Mouse (Mus musculus) neural tube, embryonic 15.5 days (tissue): Measurements from ENCODE around the gene Sec14l1. TPM values are rescaled to one million over a fixed set of nuclear protein-coding genes. Genes with fewer than 3 reads are reported as not detected.
A peak's percentile ranks its signal among the peaks of the same experiment; 100 is the strongest.

Experiments used
- ATAC-seq: fragments of 200-750 bp; cut with Nextera tagmentation; 2 replicates; pipeline ENCODE4 v1.8.0; 2017; ENCODE audit warnings: mild to moderate bottlenecking, moderate TSS enrichment, moderate library complexity; ENCODE audit not compliant: low FRiP score
- H3K27ac ChIP-seq: fragments of 300-500 bp; sonication (generic); replicated peaks from 2 replicates; pipeline ENCODE4 v1.5.1; 2015; ENCODE audit warnings: mild to moderate bottlenecking, inconsistent platforms
- H3K27me3 ChIP-seq: fragments of 300-500 bp; sonication (generic); replicated peaks from 2 replicates; pipeline ENCODE4 v1.6.1; 2015; ENCODE audit warnings: inconsistent platforms
- H3K36me3 ChIP-seq: fragments of 300-500 bp; sonication (generic); 2 replicates; pipeline ENCODE4 v1.6.1; 2015; ENCODE audit warnings: inconsistent platforms
- H3K4me1 ChIP-seq: fragments of 300-500 bp; sonication (generic); 2 replicates; pipeline ENCODE4 v1.6.1; 2015; ENCODE audit warnings: inconsistent platforms
- H3K4me2 ChIP-seq: fragments of 300-500 bp; sonication (generic); 2 replicates; pipeline ENCODE4 v1.6.1; 2015; ENCODE audit warnings: inconsistent platforms, mild to moderate bottlenecking, moderate library complexity
- H3K4me3 ChIP-seq: fragments of 300-500 bp; sonication (generic); replicated peaks from 2 replicates; pipeline ENCODE4 v1.5.1; 2015; ENCODE audit warnings: mild to moderate bottlenecking, inconsistent platforms
- H3K9ac ChIP-seq: fragments of 300-500 bp; sonication (generic); replicated peaks from 2 replicates; pipeline ENCODE4 v1.6.1; 2015; ENCODE audit warnings: mild to moderate bottlenecking, inconsistent platforms
- H3K9me3 ChIP-seq: fragments of 300-500 bp; sonication (generic); replicated peaks from 2 replicates; pipeline ENCODE4 v1.6.1; 2016; ENCODE audit warnings: inconsistent platforms
- WGBS: fragments of 180-500 bp; shearing (Covaris S2); methylation state at CpG from one replicate; pipeline ENCODE4 v1.1.7; 2015; ENCODE audit warnings: mixed read lengths; 5-methylcytosine and 5-hydroxymethylcytosine counted together
- polyA plus RNA-seq: library from polyadenylated mRNA; unstranded; fragments of >200 nt; fragmentation: Nextera tagmentation; extraction: Ambion mirVana; gene quantifications from 2 replicates; pipeline ENCODE4 v1.2.1, GENCODE M21; 2015

Gene Sec14l1
- polyA plus RNA-seq, 1 experiment from 2014 or later, result 52.0 TPM

DNA sequence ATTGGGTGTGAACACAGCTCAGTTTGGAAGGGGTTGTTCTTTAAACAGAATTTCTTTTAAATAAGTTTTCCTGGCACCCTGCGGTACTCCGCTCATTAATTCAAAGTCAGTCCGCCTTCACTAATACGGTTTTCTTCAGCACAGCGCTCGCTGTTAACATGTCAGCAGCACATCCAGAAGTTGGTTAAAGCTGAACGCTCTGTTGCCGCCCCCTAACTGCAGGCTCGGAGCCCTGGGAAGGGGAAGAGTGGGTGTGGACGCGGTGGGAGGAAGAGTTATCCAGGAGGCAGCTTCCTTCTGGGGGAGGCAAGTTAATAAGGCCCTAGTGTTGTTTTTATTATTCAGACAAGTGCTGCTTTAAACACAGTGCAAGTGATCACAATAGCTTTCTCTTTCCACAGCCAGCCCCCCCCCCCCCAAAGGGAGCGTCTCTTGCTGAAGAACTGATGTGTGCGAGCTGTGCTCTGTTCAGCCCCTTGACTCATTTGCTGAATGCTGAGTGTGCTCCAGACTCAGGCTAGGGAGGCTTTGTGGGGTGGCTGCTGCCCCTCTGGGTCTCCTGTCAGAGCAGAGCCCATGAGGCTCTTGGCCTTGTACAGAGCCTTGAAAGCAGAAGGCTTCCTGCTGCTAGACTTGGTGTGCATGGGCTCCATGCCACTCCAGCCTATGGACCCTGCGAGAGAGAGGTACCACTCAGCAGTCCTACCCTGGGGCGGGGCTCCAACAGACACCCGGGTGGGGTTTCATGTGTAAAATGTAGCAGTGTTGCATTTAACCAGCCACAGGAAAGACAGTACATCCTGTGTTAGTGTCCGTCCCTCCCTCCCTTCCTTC, 20.7 kb downstream of the Sec14l1 start:
- Histone ChIP-seq H3K4me2 (peak overlapping the region; percentile 21), H3K9me3 (no peaks in the 10 kb centered on the region), H3K36me3 (peaks cover 8% of the 10 kb centered on the region; the same call in 1 of the 2 replicates), H3K27me3 (no peaks in the 10 kb centered on the region), H3K27ac (peak overlapping the region; percentile 39; the same call in 1 of the 2 replicates), H3K4me1 (peaks cover 25% of the 10 kb centered on the region), H3K4me3 (no peak overlapping the region), H3K9ac (no peak overlapping the region)
- no peak for ATAC-seq
- 26% methylated on average over 17 of the region's 17 CpGs for WGBS

DNA sequence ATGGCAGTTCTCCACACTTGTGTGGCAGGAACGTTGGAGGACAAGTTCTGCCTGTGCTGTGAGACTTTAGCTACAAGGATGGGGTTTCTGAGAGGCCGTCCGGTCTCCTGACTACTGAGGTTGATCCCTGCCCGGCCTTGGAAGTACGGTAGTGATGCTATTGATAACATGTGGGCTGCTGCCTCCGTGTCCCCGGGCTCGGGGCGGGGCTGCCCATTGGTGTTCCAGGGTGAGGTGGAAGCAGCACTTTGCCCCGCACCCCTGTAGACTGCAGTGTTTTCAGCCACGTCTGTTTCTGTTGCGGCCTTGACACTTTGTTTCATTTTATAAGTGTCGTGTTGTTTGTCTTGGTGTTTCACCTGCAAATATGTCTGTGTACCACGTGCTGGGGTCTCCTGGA, 21.9 kb downstream of the Sec14l1 start:
- Histone ChIP-seq H3K4me1 (peaks cover 20% of the 10 kb centered on the region), H3K9me3 (no peaks in the 10 kb centered on the region)
- WGBS, result 88% methylated on average over 14 of the region's 14 CpGs

DNA sequence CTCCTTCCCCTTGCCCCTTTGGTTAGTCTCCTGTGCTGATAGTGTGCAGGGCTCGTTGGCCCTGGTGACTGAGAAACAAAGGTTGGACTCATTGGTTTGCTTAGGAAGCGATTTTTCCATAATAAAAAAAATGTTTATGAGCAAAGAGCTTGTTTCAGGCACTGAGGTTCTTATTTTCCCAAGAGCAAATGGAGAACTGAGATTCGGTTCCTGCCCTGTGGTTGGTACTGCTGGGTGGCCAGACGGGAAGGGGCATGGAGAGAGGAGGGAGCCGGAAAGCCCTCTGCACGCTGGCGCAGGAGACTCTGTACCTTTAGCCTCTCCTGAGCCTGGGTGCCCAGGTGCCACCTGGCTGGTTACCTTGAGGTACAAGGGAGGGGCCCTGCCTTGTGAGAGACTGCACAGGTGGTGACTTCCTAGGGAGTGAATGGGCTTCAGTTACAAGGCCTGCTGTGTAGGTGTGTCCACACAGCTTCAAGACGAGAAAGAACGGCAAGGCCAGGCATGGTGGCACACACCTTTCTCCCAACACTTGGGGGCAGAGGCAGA, 23.3 kb downstream of the Sec14l1 start:
- 90% methylated on average over 9 of the region's 9 CpGs for WGBS
- peaks cover 20% of the 10 kb centered on the region for H3K4me1 ChIP-seq
- H3K27ac ChIP-seq, result no peak overlapping the region
- H3K9me3 ChIP-seq, result no peaks in the 10 kb centered on the region
- no peak overlapping the region for H3K4me2 ChIP-seq
- ATAC-seq, result no peak
- no peak overlapping the region for H3K9ac ChIP-seq
- H3K36me3 ChIP-seq, result peaks cover 21% of the 10 kb centered on the region
- no peak overlapping the region for H3K4me3 ChIP-seq
- H3K27me3 ChIP-seq, result no peaks in the 10 kb centered on the region

More for the DNA sequence above, 21.9 kb downstream of the Sec14l1 start:
- H3K4me3 ChIP-seq, result no peak overlapping the region
- ATAC-seq, result no peak
- no peak overlapping the region for H3K27ac ChIP-seq
- peaks cover 16% of the 10 kb centered on the region for H3K36me3 ChIP-seq
- no peaks in the 10 kb centered on the region for H3K27me3 ChIP-seq
- no peak overlapping the region for H3K4me2 ChIP-seq
- no peak overlapping the region for H3K9ac ChIP-seq

DNA sequence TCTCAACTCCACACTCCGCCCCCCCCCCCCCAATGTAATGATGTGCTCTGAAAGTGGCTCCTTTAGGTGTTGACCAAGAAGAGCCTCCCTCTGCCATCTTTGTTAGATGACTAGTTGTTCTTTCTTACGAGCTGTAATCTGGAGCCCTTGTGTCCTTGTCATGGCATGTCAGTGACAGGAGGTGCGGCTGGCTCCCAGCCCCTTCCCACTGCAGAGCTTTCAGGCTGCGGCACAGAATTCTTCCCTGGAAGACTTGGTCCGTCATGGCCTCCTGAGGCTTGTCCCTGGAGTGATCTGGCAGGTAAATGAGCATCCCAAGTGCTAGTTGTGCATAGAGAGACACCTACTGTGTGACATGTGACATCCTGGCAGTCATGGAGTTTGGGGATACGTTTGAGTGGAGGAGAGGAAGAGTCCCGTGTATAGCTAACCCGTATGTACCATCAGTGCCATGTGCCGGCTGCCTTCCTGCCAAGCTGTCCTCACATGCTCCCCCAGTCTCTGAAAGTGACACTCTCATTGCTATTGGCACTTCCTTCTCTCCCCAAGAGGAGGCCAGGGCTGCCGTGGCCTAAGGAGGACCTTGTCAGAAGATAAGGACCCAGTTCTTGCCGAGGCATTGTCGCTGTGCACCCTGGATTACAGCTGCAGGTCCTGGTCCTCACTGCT, 24.0 kb downstream of the Sec14l1 start:
- H3K4me2 ChIP-seq, result no peak overlapping the region
- no peak overlapping the region for H3K4me3 ChIP-seq
- no peak overlapping the region for H3K9ac ChIP-seq
- no peaks in the 10 kb centered on the region for H3K9me3 ChIP-seq
- WGBS, result 91% methylated on average over 12 of the region's 12 CpGs
- ATAC-seq, result no peak
- peaks cover 20% of the 10 kb centered on the region for H3K4me1 ChIP-seq
- H3K27ac ChIP-seq, result no peak overlapping the region
- H3K27me3 ChIP-seq, result no peaks in the 10 kb centered on the region
- peaks cover 27% of the 10 kb centered on the region for H3K36me3 ChIP-seq

DNA sequence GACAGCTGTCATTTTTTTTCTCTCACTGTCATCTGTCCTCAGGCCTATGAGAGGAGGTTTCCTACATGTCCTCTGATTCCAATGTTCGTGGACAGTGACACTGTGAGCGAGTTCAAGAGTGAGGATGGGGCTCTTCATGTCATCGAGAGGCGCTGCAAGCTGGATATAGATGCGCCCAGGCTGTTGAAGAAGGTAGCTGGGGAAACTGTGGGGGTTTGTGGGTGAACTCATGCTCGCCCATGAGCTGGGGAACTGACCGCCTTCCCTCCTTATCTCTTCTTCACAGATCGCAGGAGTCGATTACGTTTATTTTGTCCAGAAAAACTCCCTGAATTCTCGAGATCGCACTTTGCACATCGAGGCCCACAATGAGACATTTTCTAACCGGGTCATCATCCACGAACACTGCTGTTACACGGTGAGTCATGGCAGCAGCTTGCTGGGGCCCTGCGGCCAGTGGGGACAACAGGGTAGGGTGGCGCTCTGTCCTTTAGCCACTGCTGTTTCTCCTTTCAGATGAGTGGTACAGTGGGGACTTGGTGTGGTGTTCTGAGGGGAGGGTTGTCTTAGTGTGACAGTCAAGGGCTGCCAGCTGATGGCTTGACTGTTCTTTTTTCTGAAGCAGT, 26.5 kb downstream of the Sec14l1 start:
- H3K4me3 ChIP-seq, result no peak overlapping the region
- H3K4me1 ChIP-seq, result no peaks in the 10 kb centered on the region
- no peak for ATAC-seq
- no peak overlapping the region for H3K4me2 ChIP-seq
- no peaks in the 10 kb centered on the region for H3K27me3 ChIP-seq
- WGBS, result 95% methylated on average over 18 of the region's 18 CpGs
- no peak overlapping the region for H3K27ac ChIP-seq
- no peak overlapping the region for H3K9ac ChIP-seq
- peaks cover 53% of the 10 kb centered on the region for H3K36me3 ChIP-seq
- H3K9me3 ChIP-seq, result no peaks in the 10 kb centered on the region

DNA sequence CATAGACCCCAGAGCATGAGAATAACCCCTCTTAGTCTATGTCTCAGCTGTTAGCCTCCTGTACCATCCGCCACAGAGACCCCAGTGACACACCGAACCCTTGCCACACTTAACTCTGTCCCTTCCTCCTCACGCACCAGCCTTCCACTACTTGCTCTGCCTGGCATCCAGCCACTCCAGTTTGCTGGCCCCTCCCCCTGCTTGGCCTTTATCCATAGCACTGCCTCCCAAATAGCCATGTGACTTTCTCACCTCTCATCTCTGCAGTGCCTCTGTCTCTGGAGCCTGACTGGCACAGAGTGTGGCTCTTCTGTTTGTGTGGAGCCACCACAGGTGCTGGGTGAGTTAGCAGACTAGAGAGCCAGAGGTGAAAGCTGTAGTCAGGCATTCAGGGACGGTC, 27.5 kb downstream of the Sec14l1 start:
- H3K9ac ChIP-seq, result no peak overlapping the region
- H3K27me3 ChIP-seq, result no peaks in the 10 kb centered on the region
- H3K36me3 ChIP-seq, result peaks cover 62% of the 10 kb centered on the region
- no peak overlapping the region for H3K4me2 ChIP-seq
- H3K27ac ChIP-seq, result no peak overlapping the region
- H3K9me3 ChIP-seq, result no peaks in the 10 kb centered on the region
- H3K4me1 ChIP-seq, result no peaks in the 10 kb centered on the region
- H3K4me3 ChIP-seq, result no peak overlapping the region
- 68% methylated on average over 4 of the region's 4 CpGs for WGBS
- ATAC-seq, result no peak

DNA sequence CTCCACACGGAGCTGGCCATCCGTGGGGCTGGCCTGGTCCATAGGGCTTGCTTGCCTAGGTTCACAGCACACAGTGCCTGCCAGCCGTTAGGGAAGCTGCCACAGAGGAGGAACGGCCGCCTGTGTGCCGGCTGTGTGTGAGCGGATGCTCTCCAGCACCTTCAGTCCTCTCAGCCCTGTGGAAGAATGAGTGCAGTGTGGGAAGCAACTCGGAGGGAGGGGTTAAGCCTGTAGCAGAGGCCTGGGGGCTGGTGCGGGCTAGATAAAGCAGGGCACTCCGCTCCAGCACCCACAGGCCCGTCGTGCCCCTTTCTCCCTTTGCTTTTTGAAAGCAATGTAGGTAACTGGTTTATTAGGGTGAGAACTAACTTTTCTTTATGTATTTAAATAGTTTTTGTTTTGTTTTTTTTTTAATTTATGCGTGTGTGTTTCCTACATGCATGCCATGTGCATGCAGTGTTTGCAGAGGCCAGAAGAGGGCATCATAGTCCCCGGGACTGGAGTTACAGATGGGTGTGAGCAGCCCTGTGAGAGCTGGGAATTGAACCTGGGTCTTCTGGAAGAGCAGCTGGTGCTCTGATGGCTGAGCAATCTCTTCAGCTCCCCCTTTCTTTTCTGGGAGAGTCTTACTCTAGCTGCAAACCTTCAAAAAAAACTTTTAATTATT, 30.6 kb downstream of the Sec14l1 start:
- peaks cover 93% of the 10 kb centered on the region for H3K36me3 ChIP-seq
- no peak for ATAC-seq
- no peaks in the 10 kb centered on the region for H3K9me3 ChIP-seq
- WGBS, result 92% methylated on average over 14 of the region's 14 CpGs
- no peak overlapping the region for H3K9ac ChIP-seq
- H3K27ac ChIP-seq, result no peak overlapping the region
- H3K4me2 ChIP-seq, result no peak overlapping the region
- no peak overlapping the region for H3K4me3 ChIP-seq
- no peaks in the 10 kb centered on the region for H3K27me3 ChIP-seq
- no peaks in the 10 kb centered on the region for H3K4me1 ChIP-seq

DNA sequence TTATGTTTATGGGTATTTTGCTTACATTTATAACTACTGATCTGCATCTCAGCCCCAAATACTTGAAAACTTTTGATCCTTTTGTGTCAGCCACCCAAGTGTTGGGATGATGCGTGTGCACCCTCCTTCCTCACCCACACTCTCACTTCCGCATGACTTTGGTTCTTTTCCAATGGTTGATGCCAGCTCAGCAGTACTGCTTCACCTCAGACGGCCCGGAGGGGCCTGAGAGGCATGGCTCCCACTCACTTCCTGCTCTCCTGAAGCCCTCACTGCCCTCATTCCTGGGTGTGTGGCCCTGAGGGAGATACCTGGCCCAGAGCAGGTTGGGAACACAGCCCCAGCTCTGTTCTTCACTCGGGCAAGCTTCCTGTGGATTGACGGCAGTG, 31.1 kb downstream of the Sec14l1 start:
- no peak overlapping the region for H3K9ac ChIP-seq
- no peaks in the 10 kb centered on the region for H3K27me3 ChIP-seq
- no peaks in the 10 kb centered on the region for H3K9me3 ChIP-seq
- peaks cover 98% of the 10 kb centered on the region for H3K36me3 ChIP-seq
- no peak for ATAC-seq
- no peak overlapping the region for H3K4me3 ChIP-seq
- no peaks in the 10 kb centered on the region for H3K4me1 ChIP-seq
- 91% methylated on average over 6 of the region's 6 CpGs for WGBS
- no peak overlapping the region for H3K27ac ChIP-seq
- no peak overlapping the region for H3K4me2 ChIP-seq

DNA sequence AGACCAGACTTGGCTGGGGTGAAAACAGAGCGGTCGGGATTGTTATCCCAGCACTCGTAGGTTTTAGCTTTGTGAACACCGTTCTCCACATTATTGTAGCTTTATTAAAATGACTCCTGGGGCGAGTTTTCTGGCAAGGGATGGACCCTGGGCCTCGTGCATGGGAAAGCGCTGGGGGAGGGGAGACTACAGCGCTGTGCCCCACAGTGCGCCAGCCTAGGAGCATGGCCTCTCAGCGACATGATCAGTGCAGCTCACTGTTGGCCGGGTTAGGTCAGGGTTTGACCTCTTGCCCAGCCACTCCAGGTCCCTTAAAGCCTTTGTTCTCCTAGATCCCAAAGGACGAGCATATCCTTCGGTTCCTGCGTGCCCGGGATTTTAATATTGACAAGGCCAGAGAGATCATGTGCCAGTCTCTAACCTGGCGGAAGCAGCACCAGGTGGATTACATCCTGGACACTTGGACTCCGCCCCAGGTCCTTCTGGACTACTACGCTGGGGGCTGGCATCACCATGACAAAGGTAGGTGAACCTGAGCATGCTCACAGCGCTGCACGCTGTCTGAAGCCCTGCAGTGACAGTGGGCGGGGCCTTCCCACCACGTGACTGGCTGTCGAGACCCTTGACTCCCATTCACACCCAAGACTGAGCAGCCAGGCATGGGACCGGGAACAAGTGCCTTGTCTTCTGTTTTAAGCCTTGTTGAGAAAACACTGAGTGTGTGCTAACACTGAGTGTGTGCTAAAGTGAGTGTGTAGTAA, 32.0 kb downstream of the Sec14l1 start:
- Histone ChIP-seq H3K27ac (no peak overlapping the region), H3K9me3 (no peaks in the 10 kb centered on the region), H3K4me3 (no peak overlapping the region), H3K4me2 (no peak overlapping the region), H3K36me3 (peaks cover 96% of the 10 kb centered on the region), H3K9ac (no peak overlapping the region), H3K27me3 (no peaks in the 10 kb centered on the region), H3K4me1 (no peaks in the 10 kb centered on the region)
- 60% methylated on average over 24 of the region's 24 CpGs for WGBS
- no peak for ATAC-seq

DNA sequence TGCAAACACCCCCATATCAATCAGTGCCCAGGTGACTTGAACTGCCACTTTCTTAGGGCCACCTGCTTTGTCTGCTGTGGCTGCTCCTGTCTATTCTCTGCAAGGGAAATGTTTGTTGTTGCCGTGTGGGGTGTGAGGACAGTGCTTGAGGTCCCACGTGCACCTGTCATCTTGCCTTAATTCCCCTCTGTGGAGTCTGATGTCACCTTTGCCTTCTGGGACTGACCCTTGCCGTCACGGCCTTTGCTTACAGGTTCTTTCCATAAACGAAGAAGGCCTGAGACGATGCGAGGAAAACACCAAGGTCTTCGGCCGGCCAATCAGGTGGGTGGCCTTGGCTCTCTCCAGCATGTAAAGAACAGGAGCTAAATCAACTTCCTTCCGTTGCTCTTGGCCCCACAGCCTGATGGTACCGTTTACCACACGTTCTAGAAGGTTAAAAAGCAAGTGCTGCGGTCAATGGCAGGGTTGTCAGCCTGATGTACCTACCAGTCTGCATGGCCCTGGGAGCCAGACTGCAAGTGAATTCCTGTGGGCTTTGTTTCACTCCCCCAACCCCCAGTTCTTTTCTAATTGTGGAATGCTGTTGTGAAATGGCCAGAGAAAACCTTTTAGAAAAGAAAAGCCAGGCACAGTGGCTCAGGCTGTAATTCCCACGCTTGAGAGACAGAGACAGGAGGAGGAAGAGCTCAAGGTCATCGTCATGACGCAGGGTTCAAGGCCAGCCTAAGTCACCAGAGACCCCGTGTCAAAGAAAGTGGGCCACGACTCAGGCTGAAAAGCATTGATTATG, 34.1 kb downstream of the Sec14l1 start:
- peaks cover under 1% of the 10 kb centered on the region; the same call in 1 of the 2 replicates for H3K4me1 ChIP-seq
- no peak for ATAC-seq
- H3K9ac ChIP-seq, result no peak overlapping the region
- H3K4me3 ChIP-seq, result no peak overlapping the region
- WGBS, result 75% methylated on average over 18 of the region's 18 CpGs
- no peaks in the 10 kb centered on the region for H3K9me3 ChIP-seq
- H3K4me2 ChIP-seq, result no peak overlapping the region
- peaks cover 89% of the 10 kb centered on the region for H3K36me3 ChIP-seq
- H3K27ac ChIP-seq, result no peak overlapping the region
- H3K27me3 ChIP-seq, result no peaks in the 10 kb centered on the region
